Mouse (Mus musculus): ENCODE data around the gene Prl3d3.
"Not testable (repeated sequence)": the region's sequence is repeated elsewhere in the genome, so short reads cannot be mapped to it uniquely, and the experiment has no call there.

The Prl3d3 gene

GRCm38 (mm10) chr13:27156490-27156889 lies at the start of gene Prl3d3:
Gene Prl3d3 (plus strand): TSS chr13:27156790.
- DNase-seq (ENCODE audit: low spot score) = not testable (repeated sequence)

GRCm38 (mm10) chr13:27121398-27121797 lies 35.2 kb upstream of the Prl3d3 start, which contains the start of gene Prl3d2:
Gene Prl3d2 (plus strand): TSS chr13:27121698.
- DNase-seq (ENCODE audit: low spot score) = not testable (repeated sequence)

GRCm38 (mm10) chr13:27148264-27148663 lies 8.3 kb upstream of the Prl3d3 start:
- DNase-seq (ENCODE audit: low spot score) = no peak

- no peak for DNase-seq (ENCODE audit: low spot score)
These were observed 39.8 kb downstream of the Prl3d3 start, which contains the start of gene Prl3c1 for GRCm38 (mm10) chr13:27196359-27196758. Gene Prl3c1 (plus strand): TSS chr13:27196659.

All from MN1 (cell line).